Mouse (Mus musculus): ENCODE data around the gene Nemf. TPM values are rescaled to one million over a fixed set of nuclear protein-coding genes. Genes with fewer than 3 reads are reported as not detected.

Gene Nemf
- total RNA-seq, 2 experiments from 2014 or later = 40.3 to 48.6 TPM

DNA sequence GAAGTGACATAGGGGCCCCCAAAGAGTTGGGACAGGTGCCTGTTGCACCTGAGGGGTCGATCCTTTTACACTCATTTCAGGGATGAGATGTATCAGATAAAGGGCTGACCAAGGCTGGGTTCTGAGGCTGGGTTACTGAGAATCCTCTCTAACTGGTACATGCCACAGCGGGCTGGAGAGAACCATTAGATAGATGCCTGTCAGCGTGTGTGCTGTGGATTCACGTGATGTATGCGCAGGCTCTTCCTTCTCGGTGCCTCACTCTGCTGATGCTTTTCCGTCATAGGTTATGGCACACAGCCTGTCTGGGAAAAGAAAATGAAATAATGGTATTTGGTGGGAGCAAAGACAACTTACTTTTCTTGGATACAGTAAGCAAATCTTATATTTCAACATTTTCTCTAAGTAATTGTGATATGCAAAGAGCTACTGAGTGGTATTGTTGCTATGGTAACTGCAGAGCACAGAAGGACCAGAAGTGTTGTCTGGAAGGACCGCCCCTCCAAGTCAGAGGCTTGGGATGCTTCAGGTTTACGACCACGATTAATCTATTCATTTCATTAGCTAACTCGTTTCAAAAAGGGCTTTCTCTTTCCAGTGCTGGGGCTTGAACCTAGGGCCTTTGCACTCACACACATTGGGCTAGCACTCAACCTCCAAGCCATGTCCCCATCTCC, 88.9 kb downstream of the Nemf start:
- DNase-seq (ENCODE audit: low spot score in 2 of 2) = no peak

DNA sequence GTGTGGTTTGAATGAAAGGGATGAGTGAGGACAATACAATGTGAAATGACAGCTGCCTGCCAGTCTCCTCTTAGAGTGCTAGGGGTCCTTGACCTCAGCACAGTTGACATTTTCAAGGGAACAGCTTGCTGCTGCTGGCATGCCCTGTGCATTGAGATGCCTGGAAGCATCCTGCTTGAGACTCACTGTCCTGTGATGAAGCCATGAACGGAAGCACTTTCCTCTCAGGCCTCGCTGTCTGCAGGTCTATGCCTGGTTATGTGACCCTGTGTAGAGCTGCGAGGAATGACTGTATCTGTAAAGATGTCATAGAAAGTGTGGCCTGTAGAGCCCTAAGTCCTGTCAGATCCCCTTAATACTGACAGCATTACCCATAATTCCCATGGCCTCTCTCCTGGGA, 91.9 kb downstream of the Nemf start:
- no peak for DNase-seq (ENCODE audit: low spot score in 2 of 2)

DNA sequence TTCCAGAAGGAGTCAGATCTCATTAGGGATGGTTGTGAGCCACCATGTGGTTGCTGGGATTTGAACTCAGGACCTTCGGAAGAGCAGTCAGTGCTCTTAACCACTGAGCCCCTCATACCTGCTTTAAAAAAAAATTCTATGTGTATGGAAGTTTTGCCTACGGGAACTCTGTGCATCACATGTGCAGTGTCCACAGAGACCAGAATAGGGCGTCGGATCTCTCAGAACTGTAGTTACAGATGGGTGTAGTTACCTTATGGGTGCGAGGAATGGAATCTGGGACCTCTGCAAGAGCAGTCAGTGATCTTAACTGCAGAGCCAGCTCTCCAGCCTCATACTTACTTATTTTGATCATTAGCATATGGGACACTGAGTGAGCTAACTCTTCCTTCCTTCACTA, 94.7 kb downstream of the Nemf start:
- no peak for DNase-seq (ENCODE audit: low spot score in 2 of 2)

Small RNA genes lying within 50 kb of the gene (microRNA-seq; reads per million reads assigned to microRNA genes)
- 0 to 0.61 reads per million in 2 experiments for gene Gm47299 (ENCODE audit: borderline number of aligned reads in 2 of 2)
- gene Gm47305 (ENCODE audit: borderline number of aligned reads in 2 of 2) = 0 reads per million in 2 experiments

Other genes with a start within 250 kb of the Nemf start
- gene Rps29, start 198.0 kb downstream of the Nemf start, total RNA-seq (2021) = 1,000 to 10,000 TPM; 1,279 to 1,338 TPM
- not detected for gene Lrr1, start 188.4 kb downstream of the Nemf start, total RNA-seq (2021)
- gene Rpl36al, start 173.1 kb downstream of the Nemf start, total RNA-seq (2021) = 100 to 1,000 TPM; 505 to 610 TPM
- gene Mgat2, start 173.0 kb downstream of the Nemf start, total RNA-seq (2021) = 10 to 100 TPM; 43.1 to 62.8 TPM
- 1 to 10 TPM; 3.3 to 4.5 TPM for gene Gm49383, start 160.1 kb downstream of the Nemf start, total RNA-seq (2021)
- gene Dnaaf2, start 158.7 kb downstream of the Nemf start, total RNA-seq (2021) = 1 to 10 TPM; 1.1 to 1.3 TPM
- 1 to 10 TPM; 2.9 to 4.1 TPM for gene Gm49384, start 152.9 kb downstream of the Nemf start, total RNA-seq (2021)
- 1 to 10 TPM in 1 of 2 experiments, under 1 TPM in 1; 0.99 to 1.3 TPM for gene Pole2, start 129.0 kb downstream of the Nemf start, total RNA-seq (2021)
- 1 to 10 TPM; 7.0 to 8.5 TPM for gene Klhdc1, start 116.0 kb downstream of the Nemf start, total RNA-seq (2021)
- gene Klhdc2, start 60.5 kb downstream of the Nemf start, total RNA-seq (2021) = 10 to 100 TPM; 53.2 to 55.6 TPM
- gene Arf6, start 15.0 kb upstream of the Nemf start, total RNA-seq (2021) = 100 to 1,000 TPM; 117 to 135 TPM
- gene Gm9887, start 15.3 kb upstream of the Nemf start, total RNA-seq (2021) = under 1 TPM; 0.70 to 0.89 TPM
- gene Vcpkmt, start 225.9 kb upstream of the Nemf start, total RNA-seq (2021) = 10 to 100 TPM; 11.9 to 13.3 TPM